Mouse (Mus musculus): ENCODE results near the gene Frmpd1. TPM values are rescaled to one million over a fixed set of nuclear protein-coding genes. Genes with fewer than 3 reads are reported as not detected.

Frmpd1 gene
- polyA plus RNA-seq (2015; fragmentation: Nextera tagmentation; extraction: Ambion mirVana) = 5.4 TPM in 2 replicates

DNA sequence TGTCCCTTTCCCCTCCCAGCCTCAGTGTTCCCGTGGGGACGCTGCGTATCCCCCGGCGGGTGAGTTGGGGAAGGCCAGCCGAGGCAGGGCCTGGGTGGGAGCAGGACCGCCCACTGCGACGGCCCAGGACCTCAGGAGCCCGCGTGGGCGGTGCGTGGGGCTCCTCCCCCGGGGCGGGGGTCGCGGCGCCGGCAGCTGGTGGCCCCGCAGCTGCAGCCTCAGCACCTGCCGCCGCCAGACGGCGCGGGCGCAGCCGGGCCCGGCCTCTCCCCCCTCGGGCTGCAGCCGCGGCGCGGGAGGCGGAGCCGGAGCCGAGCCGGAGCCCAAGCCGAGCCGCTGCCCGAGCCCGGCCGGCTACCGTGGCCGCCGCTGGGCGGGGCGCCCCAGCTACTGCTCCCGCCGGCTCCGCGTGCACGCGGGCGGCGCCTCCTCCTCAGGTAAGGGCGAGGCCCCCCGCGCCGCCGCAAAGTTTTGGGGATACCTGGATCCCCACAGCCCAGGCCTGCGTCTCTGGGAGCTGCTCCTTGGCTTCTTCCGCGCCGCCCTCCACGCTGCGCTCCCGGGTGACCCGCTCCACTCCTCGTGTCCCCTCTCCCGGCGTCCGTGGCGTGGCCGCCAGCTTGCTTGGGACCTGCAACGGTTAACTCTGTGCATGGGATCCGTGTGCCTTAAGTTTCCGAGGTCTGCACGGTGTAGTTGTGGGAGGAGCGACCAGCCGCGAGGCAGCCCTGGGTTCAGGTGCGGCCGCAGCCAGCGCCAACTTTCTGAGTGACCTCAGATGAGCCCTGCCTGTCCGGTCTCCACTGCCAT, at the start of gene Frmpd1:
Gene Frmpd1, plus strand, starts transcription at position 355 of the 810 bp plus-strand sequence.

DNA sequence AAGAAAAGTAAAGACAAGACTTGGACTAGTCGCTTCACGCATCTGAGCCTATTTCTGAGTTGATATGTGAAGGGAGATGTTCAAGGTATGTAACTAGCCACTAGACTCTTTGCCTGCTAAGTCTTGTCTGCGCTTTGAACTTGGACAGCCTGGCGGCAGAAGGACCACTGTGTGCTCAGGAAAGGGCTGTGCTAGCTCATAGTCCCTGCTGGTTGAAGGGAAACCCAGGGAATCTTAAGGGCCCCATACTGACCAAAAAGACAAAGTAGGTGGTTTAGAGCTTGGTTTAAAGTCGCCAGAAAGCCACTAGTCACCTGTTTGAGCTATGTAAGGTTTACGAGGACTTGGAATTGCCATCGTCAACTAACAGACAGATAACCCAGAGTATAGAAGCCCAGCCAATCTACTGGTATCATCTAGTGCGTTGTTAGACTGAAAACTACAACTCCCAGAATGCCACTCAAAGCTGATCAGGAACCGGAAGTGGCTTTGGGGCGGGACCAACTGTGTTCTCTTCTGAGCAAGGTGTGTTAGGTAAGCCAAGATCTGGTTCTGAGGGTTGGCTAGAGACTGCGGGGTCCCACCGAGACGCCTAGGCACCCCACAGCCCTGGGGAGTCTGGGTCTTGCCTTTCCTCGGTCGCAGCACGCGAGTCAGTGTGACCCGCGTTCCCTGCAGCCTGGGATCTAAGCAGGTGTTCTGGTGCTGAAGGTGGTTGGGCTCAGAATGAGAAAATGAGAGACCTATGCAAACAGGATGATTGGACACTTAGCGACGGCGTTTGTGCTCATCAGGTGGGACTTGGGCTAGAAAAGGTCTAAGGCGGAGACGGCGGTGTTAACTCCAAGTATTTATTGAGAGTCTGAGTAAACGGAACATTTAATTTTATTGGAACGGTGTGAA, 112.2 kb downstream of the Frmpd1 start, which contains the start of gene Trmt10b:
Gene Trmt10b, plus strand, starts transcription at position 466 of the 903 bp plus-strand sequence.

Other genes with a start within 250 kb of the Frmpd1 start
- 42.3 and 47.9 TPM in 2 replicates for gene Grhpr, start 203.5 kb upstream of the Frmpd1 start, polyA plus RNA-seq (2015; fragmentation: Nextera tagmentation; extraction: Ambion mirVana)
- 23.4 and 24.9 TPM in 2 replicates for gene Zbtb5, start 172.5 kb upstream of the Frmpd1 start, polyA plus RNA-seq (2015; fragmentation: Nextera tagmentation; extraction: Ambion mirVana)
- gene Polr1e, start 166.3 kb upstream of the Frmpd1 start, polyA plus RNA-seq (2015; fragmentation: Nextera tagmentation; extraction: Ambion mirVana) = 26.0 and 26.7 TPM in 2 replicates
- 13.2 and 15.4 TPM in 2 replicates for gene Fbxo10, start 100.3 kb upstream of the Frmpd1 start, polyA plus RNA-seq (2015; fragmentation: Nextera tagmentation; extraction: Ambion mirVana)
- gene Tomm5, start 76.8 kb upstream of the Frmpd1 start, polyA plus RNA-seq (2015; fragmentation: Nextera tagmentation; extraction: Ambion mirVana) = 218 and 228 TPM in 2 replicates
- gene Trmt10b, start 112.3 kb downstream of the Frmpd1 start, polyA plus RNA-seq (2015; fragmentation: Nextera tagmentation; extraction: Ambion mirVana) = 18.3 and 22.2 TPM in 2 replicates
- gene Dcaf10, start 157.2 kb downstream of the Frmpd1 start, polyA plus RNA-seq (2015; fragmentation: Nextera tagmentation; extraction: Ambion mirVana) = 8.4 and 11.8 TPM in 2 replicates
- gene Exosc3, start 157.9 kb downstream of the Frmpd1 start, polyA plus RNA-seq (2015; fragmentation: Nextera tagmentation; extraction: Ambion mirVana) = 27.8 and 28.5 TPM in 2 replicates
- 46.9 and 50.7 TPM in 2 replicates for gene Slc25a51, start 223.9 kb downstream of the Frmpd1 start, polyA plus RNA-seq (2015; fragmentation: Nextera tagmentation; extraction: Ambion mirVana)

Data from neural tube, postnatal 0 days (tissue).